Mouse (Mus musculus) kidney, adult 2 months (tissue): Measurements from ENCODE around the gene Ccl8. TPM values are rescaled to one million over a fixed set of nuclear protein-coding genes. Genes with fewer than 3 reads are reported as not detected.

ENCODE experiments used
- DNase-seq: peaks from one replicate; pipeline ENCODE4 v3.0.0; 2021
- H3K27ac ChIP-seq: fragments of 200-500 bp; 2 replicates; pipeline ENCODE4 v1.5.1; 2012; ENCODE audit warnings: low read depth, low read length, control low read depth, inconsistent platforms; ENCODE audit not compliant: insufficient read depth
- H3K27me3 ChIP-seq: fragments of 200-500 bp; replicated peaks from 2 replicates; pipeline ENCODE4 v1.6.1; 2012; ENCODE audit warnings: mild to moderate bottlenecking, moderate library complexity, low read length, inconsistent platforms; ENCODE audit not compliant: control insufficient read depth, insufficient read depth
- H3K36me3 ChIP-seq: fragments of 200-500 bp; 2 replicates; pipeline ENCODE4 v1.6.1; 2012; ENCODE audit warnings: mild to moderate bottlenecking, moderate library complexity, low read length, inconsistent platforms; ENCODE audit not compliant: control insufficient read depth, insufficient read depth
- H3K4me1 ChIP-seq: fragments of 200-500 bp; 2 replicates; pipeline ENCODE4 v1.6.1; 2011; ENCODE audit warnings: low read length; ENCODE audit not compliant: control insufficient read depth, insufficient read depth
- H3K4me3 ChIP-seq: fragments of 200-500 bp; 2 replicates; pipeline ENCODE4 v1.5.1; 2011; ENCODE audit warnings: mild to moderate bottlenecking, low read depth, low read length, control low read depth; ENCODE audit not compliant: insufficient read depth
- CTCF ChIP-seq: fragments of 200-500 bp; conservative IDR thresholded peaks from 2 replicates; pipeline ENCODE4 v1.5.1; 2011; ENCODE audit warnings: low read depth, mild to moderate bottlenecking, control low read depth, low read length, moderate library complexity, mixed read lengths; ENCODE audit not compliant: insufficient read depth, insufficient read length
- POLR2A ChIP-seq: fragments of 200-500 bp; IDR thresholded peaks from one replicate; pipeline ENCODE4 v1.6.1; 2011; ENCODE audit warnings: low read depth, low read length, control low read depth
- WGBS: fragments of 180-500 bp; shearing (Covaris S2); methylation state at CpG from one replicate; pipeline ENCODE4 v1.1.7; 2018; 5-methylcytosine and 5-hydroxymethylcytosine counted together
- polyA plus RNA-seq: library from polyadenylated mRNA; depleted of rRNA; stranded (reverse); fragments of >200 nt; gene quantifications from 2 replicates; pipeline ENCODE4 v1.2.3, GENCODE M21; 2012; rRNA removed

Ccl8 gene
- polyA plus RNA-seq, 1 experiment, result 6.7 TPM

DNA sequence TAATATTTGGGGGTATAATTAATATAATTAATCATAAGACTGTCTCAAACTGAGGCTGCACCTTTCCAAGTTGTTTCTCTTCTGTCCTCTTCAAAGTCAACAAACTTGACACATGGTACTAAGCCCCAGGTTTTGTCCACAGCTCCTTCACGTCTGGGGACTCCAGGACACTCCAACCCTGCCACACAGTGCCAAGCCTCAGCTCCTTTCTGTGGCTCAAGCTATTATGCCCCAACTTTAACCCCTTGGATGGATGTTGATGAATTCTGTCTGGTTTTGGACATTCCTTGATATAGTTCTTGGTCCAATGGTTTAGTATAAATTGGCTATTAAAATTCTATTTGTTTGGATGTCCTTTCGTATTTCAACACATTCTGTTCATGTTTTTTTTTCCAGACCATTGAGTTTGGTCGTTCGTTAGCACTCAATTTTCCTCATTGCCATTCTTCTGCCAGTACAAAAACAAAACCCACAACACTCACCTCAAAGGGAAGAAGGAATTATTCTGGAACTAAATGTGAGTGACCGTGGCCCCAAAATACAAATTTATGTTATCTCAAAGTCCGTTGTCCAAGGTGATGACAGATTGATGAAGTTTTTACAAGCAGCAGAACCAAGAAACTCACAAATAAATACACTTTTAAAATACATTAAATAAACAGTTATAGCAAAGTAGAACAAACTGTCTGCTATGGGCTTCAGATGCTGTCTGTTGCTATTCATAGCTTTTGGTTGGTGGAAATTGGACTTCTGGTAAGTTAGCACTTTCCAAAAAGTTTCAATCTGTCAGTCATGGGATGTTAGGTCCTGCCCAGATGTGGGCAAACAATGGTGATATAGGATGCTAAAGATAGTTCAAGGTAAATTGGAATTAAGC is 4.4 kb upstream of the Ccl8 start:
- no peak overlapping the region for H3K4me3 ChIP-seq
- H3K27me3 ChIP-seq, result no peaks in the 10 kb centered on the region
- no peak for DNase-seq
- H3K36me3 ChIP-seq, result no peaks in the 10 kb centered on the region
- H3K27ac ChIP-seq, result no peak overlapping the region
- no peaks in the 10 kb centered on the region for H3K4me1 ChIP-seq
- TF ChIP-seq CTCF (no peak), POLR2A (no peak)
- 33% methylated on average over 6 of the region's 6 CpGs for WGBS

- 85% methylated on average over 3 of the region's 3 CpGs for WGBS
- TF ChIP-seq POLR2A (no peak), CTCF (no peak)
- Histone ChIP-seq H3K27me3 (no peaks in the 10 kb centered on the region), H3K27ac (no peak overlapping the region), H3K4me1 (no peaks in the 10 kb centered on the region), H3K36me3 (no peaks in the 10 kb centered on the region), H3K4me3 (no peak overlapping the region)
- DNase-seq, result no peak
These were observed 1.1 kb downstream of the Ccl8 start for GRCm38 (mm10) chr11:82116041-82116440.

DNA sequence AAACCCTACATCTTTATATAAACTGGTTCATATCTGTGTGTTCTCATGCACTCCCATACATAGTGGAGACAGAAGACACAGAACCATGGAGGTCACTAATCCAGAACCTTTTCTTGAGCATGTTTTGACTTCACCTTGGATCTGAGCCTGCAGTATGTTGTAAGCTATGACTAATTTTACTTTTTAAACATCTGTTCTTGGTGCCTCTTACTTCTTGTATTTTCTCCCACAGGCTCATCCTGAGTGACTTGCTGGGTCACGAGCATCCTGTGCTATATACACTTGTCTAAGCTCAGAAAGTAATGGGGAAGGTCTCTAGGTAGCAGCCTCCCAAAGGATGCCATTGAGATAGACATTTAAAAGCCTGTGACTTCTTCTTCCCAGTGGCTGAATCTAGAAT is 18.0 kb downstream of the Ccl8 start:
- TF ChIP-seq CTCF (no peak), POLR2A (no peak)
- H3K27me3 ChIP-seq, result no peaks in the 10 kb centered on the region
- WGBS, result 88% methylated on average over 1 of the region's 1 CpGs
- no peaks in the 10 kb centered on the region for H3K36me3 ChIP-seq
- H3K4me1 ChIP-seq, result no peaks in the 10 kb centered on the region
- no peak overlapping the region for H3K27ac ChIP-seq
- DNase-seq, result no peak
- no peak overlapping the region for H3K4me3 ChIP-seq

DNA sequence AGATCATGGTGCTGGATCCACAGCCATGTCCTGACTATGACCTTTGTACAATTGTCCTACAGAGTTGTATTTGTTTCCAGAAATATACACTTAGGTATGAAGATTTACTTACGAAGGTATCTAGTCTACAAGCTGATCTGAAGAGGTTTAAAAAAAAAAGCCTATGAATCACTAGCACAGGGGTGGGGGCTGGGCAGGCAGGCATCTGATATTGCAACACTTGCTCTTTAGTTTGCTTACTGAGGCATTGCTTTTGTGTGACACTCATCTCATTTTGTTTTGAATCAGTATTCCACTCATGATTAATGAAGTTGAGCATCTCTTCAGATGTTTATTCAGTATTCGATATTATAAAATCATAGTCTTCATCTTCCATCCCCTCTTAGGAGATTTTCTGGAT is 21.2 kb downstream of the Ccl8 start:
- H3K4me3 ChIP-seq, result no peak overlapping the region
- 74% methylated on average over 2 of the region's 2 CpGs for WGBS
- H3K4me1 ChIP-seq, result no peaks in the 10 kb centered on the region
- H3K36me3 ChIP-seq, result no peaks in the 10 kb centered on the region
- H3K27ac ChIP-seq, result no peak overlapping the region
- DNase-seq, result no peak
- no peaks in the 10 kb centered on the region for H3K27me3 ChIP-seq
- TF ChIP-seq CTCF (no peak), POLR2A (no peak)

- Histone ChIP-seq H3K27me3 (no peaks in the 10 kb centered on the region), H3K4me3 (no peak overlapping the region), H3K36me3 (no peaks in the 10 kb centered on the region), H3K4me1 (no peaks in the 10 kb centered on the region), H3K27ac (no peak overlapping the region)
- TF ChIP-seq CTCF, result no peak
- no peak for TF ChIP-seq POLR2A
- WGBS, result 20% methylated on average over 7 of the region's 7 CpGs
- no peak for DNase-seq
These were observed 24.6 kb downstream of the Ccl8 start for GRCm38 (mm10) chr11:82139492-82140094.

- H3K27me3 ChIP-seq, result no peaks in the 10 kb centered on the region
- whole genome bisulfite sequencing, result 92% methylated on average over 2 of the region's 2 CpGs
- TF ChIP-seq POLR2A (no peak), CTCF (no peak)
These were observed 44.1 kb downstream of the Ccl8 start for GRCm38 (mm10) chr11:82159126-82159525.

GRCm38 (mm10) chr11:82163285-82163684 is 48.3 kb downstream of the Ccl8 start:
- Histone ChIP-seq H3K27ac (no peak overlapping the region), H3K4me3 (no peak overlapping the region), H3K36me3 (no peaks in the 10 kb centered on the region), H3K27me3 (no peaks in the 10 kb centered on the region), H3K4me1 (no peaks in the 10 kb centered on the region)
- no peak for DNase-seq
- no peak for TF ChIP-seq CTCF
- no peak for TF ChIP-seq POLR2A
- 69% methylated on average over 8 of the region's 8 CpGs for WGBS

More at GRCm38 (mm10) chr11:82159126-82159525, 44.1 kb downstream of the Ccl8 start:
- DNase-seq, result no peak
- Histone ChIP-seq H3K4me3 (no peak overlapping the region), H3K27ac (no peak overlapping the region), H3K36me3 (no peaks in the 10 kb centered on the region), H3K4me1 (no peaks in the 10 kb centered on the region)

Other genes starting within 250 kb of the Ccl8 start
- 0.75 and 1.1 TPM in 2 replicates for gene Asic2, start 146.7 kb upstream of the Ccl8 start, polyA plus RNA-seq
- gene Ccl2, start 79.6 kb upstream of the Ccl8 start, polyA plus RNA-seq, result 3.4 and 4.2 TPM in 2 replicates
- gene Gm17268, start 76.6 kb upstream of the Ccl8 start, polyA plus RNA-seq, result not detected in 2 replicates
- gene Ccl7, start 69.5 kb upstream of the Ccl8 start, polyA plus RNA-seq, result 0.16 and 0.27 TPM in 2 replicates
- 2.3 and 2.4 TPM in 2 replicates for gene Ccl11, start 57.4 kb upstream of the Ccl8 start, polyA plus RNA-seq
- gene Ccl12, start 13.3 kb upstream of the Ccl8 start, polyA plus RNA-seq, result 1.2 and 2.3 TPM in 2 replicates
- gene Ccl1, start 190.5 kb downstream of the Ccl8 start, polyA plus RNA-seq, result not detected in 2 replicates